Mouse (Mus musculus) kidney, adult 2 months (tissue): ENCODE data around the gene Ccdc150.

Source experiments
- CTCF ChIP-seq: fragments of 200-500 bp; conservative IDR thresholded peaks from 2 replicates; pipeline ENCODE4 v1.5.1; 2011; ENCODE audit warnings: low read depth, mild to moderate bottlenecking, control low read depth, low read length, moderate library complexity, mixed read lengths; ENCODE audit not compliant: insufficient read depth, insufficient read length
- POLR2A ChIP-seq: fragments of 200-500 bp; IDR thresholded peaks from one replicate; pipeline ENCODE4 v1.6.1; 2011; ENCODE audit warnings: low read depth, low read length, control low read depth

GRCm38 (mm10) chr1:54280651-54281050, 30.2 kb downstream of the Ccdc150 start:
- no peak for TF ChIP-seq POLR2A
- TF ChIP-seq CTCF, result no peak
